Mouse (Mus musculus) spleen, embryonic (tissue): ENCODE data around the gene Carmil1.

Experiments used
- CTCF ChIA-PET: fragments of 350-600 bp; sonication (Branson Sonifier 250); formaldehyde crosslinking; loops from one replicate; lab custom pipeline; 2022; lab: Charles Lee

The Carmil1 gene

GRCm38 (mm10) chr13:24155190-24155589, 125.4 kb downstream of the Carmil1 start:
- CTCF ChIA-PET = no interaction called here

- CTCF ChIA-PET = no interaction called here
These were observed 126.1 kb downstream of the Carmil1 start for GRCm38 (mm10) chr13:24154281-24155061.

- CTCF ChIA-PET = interaction anchor here (0.6 kb wide), 1 partner anchor 33 kb away, joined by 4 read pairs; no protein-coding TSS in a partner anchor
These were observed 128.0 kb downstream of the Carmil1 start for GRCm38 (mm10) chr13:24152610-24153009.

- CTCF ChIA-PET = no interaction called here
These were observed 129.3 kb downstream of the Carmil1 start for GRCm38 (mm10) chr13:24151335-24151734.

- CTCF ChIA-PET = no interaction called here
These were observed 132.0 kb downstream of the Carmil1 start for GRCm38 (mm10) chr13:24148549-24148948.

- CTCF ChIA-PET = interaction anchor here (1.2 kb wide), 1 partner anchor 10 kb away, joined by 3 read pairs; no protein-coding TSS in a partner anchor
These were observed 133.6 kb downstream of the Carmil1 start for GRCm38 (mm10) chr13:24147006-24147405.

- CTCF ChIA-PET = no interaction called here
These were observed 134.1 kb downstream of the Carmil1 start for GRCm38 (mm10) chr13:24146541-24146940.

GRCm38 (mm10) chr13:24144858-24145257, 135.7 kb downstream of the Carmil1 start:
- CTCF ChIA-PET = no interaction called here

- CTCF ChIA-PET = no interaction called here
These were observed 136.5 kb downstream of the Carmil1 start for GRCm38 (mm10) chr13:24144141-24144540.

GRCm38 (mm10) chr13:24136836-24137235, 143.8 kb downstream of the Carmil1 start:
- CTCF ChIA-PET = no interaction called here

GRCm38 (mm10) chr13:24135282-24136230, 145.0 kb downstream of the Carmil1 start:
- CTCF ChIA-PET = no interaction called here

- CTCF ChIA-PET = no interaction called here
These were observed 147.7 kb downstream of the Carmil1 start for GRCm38 (mm10) chr13:24132866-24133265.

- CTCF ChIA-PET = no interaction called here
These were observed 149.3 kb downstream of the Carmil1 start for GRCm38 (mm10) chr13:24131319-24131718.

GRCm38 (mm10) chr13:24130741-24131140, 149.9 kb downstream of the Carmil1 start:
- CTCF ChIA-PET = no interaction called here

- CTCF ChIA-PET = no interaction called here
These were observed 151.9 kb downstream of the Carmil1 start for GRCm38 (mm10) chr13:24128731-24129130.

- CTCF ChIA-PET = no interaction called here
These were observed 154.7 kb downstream of the Carmil1 start for GRCm38 (mm10) chr13:24125865-24126264.

GRCm38 (mm10) chr13:24117181-24117812, 163.3 kb downstream of the Carmil1 start:
- CTCF ChIA-PET = interaction anchor here (0.7 kb wide), 1 partner anchor 173 kb away, joined by 4 read pairs; no protein-coding TSS in a partner anchor

- CTCF ChIA-PET = interaction anchor here (0.5 to 0.7 kb wide), 2 partner anchors 87 to 636 kb away, joined by 4 to 5 read pairs; no protein-coding TSS in a partner anchor
These were observed 167.8 kb downstream of the Carmil1 start for GRCm38 (mm10) chr13:24112689-24113348.

- CTCF ChIA-PET = no interaction called here
These were observed 170.3 kb downstream of the Carmil1 start for GRCm38 (mm10) chr13:24110329-24110728.

GRCm38 (mm10) chr13:24108282-24108681, 172.3 kb downstream of the Carmil1 start:
- CTCF ChIA-PET = no interaction called here

- CTCF ChIA-PET = no interaction called here
These were observed 173.5 kb downstream of the Carmil1 start for GRCm38 (mm10) chr13:24107058-24107457.
